Comparison of ENCODE assay signal across 9 mouse cellular contexts in the genomic region with DNA sequence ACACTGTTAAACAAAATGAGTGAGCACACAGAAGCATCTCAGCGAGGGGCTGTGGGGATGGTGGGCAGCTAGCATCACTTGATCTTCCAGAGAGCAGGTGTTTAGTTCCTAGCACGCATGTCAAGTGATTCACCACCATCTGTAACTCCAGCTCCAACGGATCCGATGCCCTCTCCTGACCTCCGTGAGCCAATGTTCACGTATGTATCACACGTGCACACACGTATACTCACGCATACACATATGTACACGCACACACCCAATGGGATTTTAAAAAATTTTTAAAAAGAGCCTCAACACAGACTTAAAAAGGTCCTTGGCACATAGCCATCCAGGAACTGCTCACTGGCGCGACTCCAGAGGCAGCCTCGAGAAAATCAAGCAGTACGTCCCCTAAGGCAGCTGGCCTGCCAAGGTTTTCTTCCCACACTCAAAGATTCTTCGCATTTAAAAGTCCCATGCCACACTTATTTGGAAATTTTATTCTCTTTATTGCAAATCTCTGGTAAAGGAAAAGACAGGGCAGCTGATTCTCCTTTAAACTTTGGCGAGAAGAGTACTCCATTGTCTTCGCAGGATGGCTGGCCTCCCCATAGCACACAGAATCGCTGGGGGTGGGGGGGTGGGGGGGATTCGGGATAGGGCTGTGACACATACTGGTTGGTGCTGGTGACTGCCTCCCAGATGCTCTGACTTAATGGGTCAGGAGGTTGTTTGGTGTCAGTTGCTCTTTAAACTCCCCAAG. TPM values are rescaled to one million over a fixed set of nuclear protein-coding genes. Genes with fewer than 3 reads are reported as not detected.
DNase-seq lines count a peak whose midpoint lies in the region; ATAC-seq and TF ChIP-seq lines count a peak whose summit lies in the region.
"Had no signal": no experiment of that assay in that cellular context is flagged by ENCODE, and none has a peak within 500 bp of the region (broad histone marks: within the 10 kb centered on the region; RNA-seq: fewer than 3 reads in every experiment).

No protein-coding gene starts in this region.

- H3K9ac ChIP-seq in hindbrain, postnatal 0 days (replicated peaks; ENCODE audit: low read length) = no peak overlapping the region

- H3K4me2 ChIP-seq in hindbrain, postnatal 0 days (ENCODE audit: low read depth, low read length) = no peak overlapping the region

- no peak overlapping the region for H3K27ac ChIP-seq in hindbrain, postnatal 0 days
- no peak overlapping the region for H3K27ac ChIP-seq in hindbrain, embryonic 10.5 days

- peaks cover 10% of the 10 kb centered on the region for H3K4me1 ChIP-seq in hindbrain, postnatal 0 days (ENCODE audit: insufficient read depth, low read length)
- H3K4me1 ChIP-seq in hindbrain, embryonic 10.5 days (replicated peaks) = no peaks in the 10 kb centered on the region

- no peaks in the 10 kb centered on the region for H3K9me3 ChIP-seq in hindbrain, postnatal 0 days (ENCODE audit: low read length)
- H3K9me3 ChIP-seq in hindbrain, embryonic 10.5 days = no peaks in the 10 kb centered on the region

- 45% methylated on average over 19 of the region's 19 CpGs for WGBS in hindbrain, postnatal 0 days
- 84% methylated on average over 19 of the region's 19 CpGs for WGBS in hindbrain, embryonic 10.5 days

- intact Hi-C loops in left cerebral cortex, postnatal 4 days (cut with DNase I) = no loop called here

- peak; percentile 38; the same call in 1 of the 2 replicates for ATAC-seq in hindbrain, postnatal 0 days

- TF ChIP-seq CTCF in hindbrain, postnatal 0 days (IDR thresholded peaks at IDR 0.05; ENCODE audit: low read depth) = no peak

- H3K27me3 ChIP-seq in hindbrain, postnatal 0 days (ENCODE audit: insufficient read depth, low read length) = no peaks in the 10 kb centered on the region
- H3K27me3 ChIP-seq in hindbrain, embryonic 10.5 days (ENCODE audit: insufficient read depth, poor library complexity, severe bottlenecking) = no peaks in the 10 kb centered on the region

- H3K36me3 ChIP-seq in hindbrain, postnatal 0 days (ENCODE audit: insufficient read depth, low read length) = no peaks in the 10 kb centered on the region
- no peaks in the 10 kb centered on the region for H3K36me3 ChIP-seq in hindbrain, embryonic 10.5 days

- no peak overlapping the region for H3K4me3 ChIP-seq in hindbrain, postnatal 0 days (ENCODE audit: low read length)
- H3K4me3 ChIP-seq in hindbrain, embryonic 10.5 days = no peak overlapping the region

- DNase-seq in hindbrain, postnatal 0 days (ENCODE audit: low spot score) = peak; percentile 67
- no peak for DNase-seq in hindbrain, embryonic 10.5 days (ENCODE audit: low spot score)
- DNase-seq in ES-CJ7 (ENCODE audit: low read depth, low spot score) = peak; percentile 28
- peak; percentile 64 for DNase-seq in brain, adult 2 months (ENCODE audit: low read depth, low spot score)
- DNase-seq in left cerebral cortex, postnatal 4 days = peak; percentile 47
- DNase-seq in spleen, postnatal 4 days (ENCODE audit: low spot score in 2 of 2) = no peak
- DNase-seq in liver = no peak
- no peak for DNase-seq in thymus, postnatal 25 days

RNA-seq across cellular contexts. Expression of gene Gcnt3, which starts 50.3 kb away (rescaled TPM):
- total RNA-seq in hindbrain, postnatal 0 days (2014; rRNA removed) = not detected in 2 replicates
- polyA plus RNA-seq in hindbrain, postnatal 0 days (2015; fragmentation: Nextera tagmentation; extraction: Ambion mirVana) = 0.03 TPM in 1 of 2 replicates, not detected in the other
- polyA plus RNA-seq in hindbrain, embryonic 10.5 days (2016; fragmentation: Nextera tagmentation; extraction: Ambion mirVana) = not detected in 2 replicates
- not detected for total RNA-seq in left cerebral cortex, postnatal 4 days (2021)
- polyA plus RNA-seq: embryonic facial prominence, embryonic 11.5 days had no signal

RNA-seq across cellular contexts. Expression of gene Fam81a, which starts 54.1 kb away (rescaled TPM):
- total RNA-seq in hindbrain, postnatal 0 days (2014; rRNA removed) = 9.9 and 14.4 TPM in 2 replicates
- polyA plus RNA-seq in hindbrain, postnatal 0 days (2015; fragmentation: Nextera tagmentation; extraction: Ambion mirVana) = 16.3 and 17.7 TPM in 2 replicates
- polyA plus RNA-seq in hindbrain, embryonic 10.5 days (2016; fragmentation: Nextera tagmentation; extraction: Ambion mirVana) = 7.2 and 9.5 TPM in 2 replicates
- 10 to 100 TPM; 61.8 to 65.9 TPM for total RNA-seq in left cerebral cortex, postnatal 4 days (2021)

Comparison
In these comparisons a context has a peak if more than half of its experiments do, and no peak if none do; other contexts are left out.
1. DNase-seq: peak in hindbrain, postnatal 0 days (single experiment), ES-CJ7 (single experiment), brain, adult 2 months (single experiment) and left cerebral cortex, postnatal 4 days (single experiment); none in hindbrain, embryonic 10.5 days (single experiment), spleen, postnatal 4 days (0 of 2), liver (single experiment) and thymus, postnatal 25 days (single experiment).